Mouse (Mus musculus): ENCODE data around the gene Rora. TPM values are rescaled to one million over a fixed set of nuclear protein-coding genes. Genes with fewer than 3 reads are reported as not detected.

Rora gene
- polyA plus RNA-seq, 1 experiment from 2014 or later, result 7.5 TPM

- TF ChIP-seq EP300 (optimal IDR thresholded peaks at IDR 0.05) (no peak), CTCF (IDR thresholded peaks at IDR 0.05; ENCODE audit: low read depth) (no peak)
- no peak for ATAC-seq (ENCODE audit: low FRiP score, low TSS enrichment)
- WGBS, result 80% methylated on average over 6 of the region's 6 CpGs
- no peak for DNase-seq (ENCODE audit: low spot score)
- Histone ChIP-seq H3K4me3 (ENCODE audit: low read depth, low read length) (no peak overlapping the region), H3K9me3 (ENCODE audit: control insufficient read depth, low read length) (no peaks in the 10 kb centered on the region), H3K27me3 (ENCODE audit: control insufficient read depth, insufficient read depth, low read length) (no peaks in the 10 kb centered on the region), H3K4me2 (replicated peaks; ENCODE audit: low read depth) (no peak overlapping the region), H3K9ac (ENCODE audit: low read length) (no peak overlapping the region), H3K36me3 (ENCODE audit: control insufficient read depth, insufficient read depth, low read length) (no peaks in the 10 kb centered on the region), H3K4me1 (replicated peaks; ENCODE audit: control insufficient read depth, insufficient read depth) (no peaks in the 10 kb centered on the region), H3K27ac (replicated peaks) (no peak overlapping the region)
Measured at GRCm38 (mm10) chr9:69347796-69348195, 694.2 kb downstream of the Rora start.

- no peaks in the 10 kb centered on the region for H3K36me3 ChIP-seq (ENCODE audit: control insufficient read depth, insufficient read depth, low read length)
- H3K9ac ChIP-seq (ENCODE audit: low read length), result no peak overlapping the region
- no peak overlapping the region for H3K4me3 ChIP-seq (ENCODE audit: low read depth, low read length)
- no peaks in the 10 kb centered on the region for H3K9me3 ChIP-seq (ENCODE audit: control insufficient read depth, low read length)
- no peak overlapping the region for H3K4me2 ChIP-seq (replicated peaks; ENCODE audit: low read depth)
- no peaks in the 10 kb centered on the region for H3K27me3 ChIP-seq (ENCODE audit: control insufficient read depth, insufficient read depth, low read length)
- no peak for ATAC-seq (ENCODE audit: low FRiP score, low TSS enrichment)
- no peak overlapping the region for H3K27ac ChIP-seq (replicated peaks)
- no peak for TF ChIP-seq EP300 (optimal IDR thresholded peaks at IDR 0.05)
- no peak for TF ChIP-seq CTCF (IDR thresholded peaks at IDR 0.05; ENCODE audit: low read depth)
- 83% methylated on average over 2 of the region's 2 CpGs for WGBS
- no peak for DNase-seq (ENCODE audit: low spot score)
- no peaks in the 10 kb centered on the region for H3K4me1 ChIP-seq (replicated peaks; ENCODE audit: control insufficient read depth, insufficient read depth)
Measured at GRCm38 (mm10) chr9:69349537-69349936, 696.0 kb downstream of the Rora start.

- no peak for DNase-seq (ENCODE audit: low spot score)
- ATAC-seq (ENCODE audit: low FRiP score, low TSS enrichment), result no peak
- 76% methylated on average over 6 of the region's 6 CpGs for WGBS
Measured at GRCm38 (mm10) chr9:69354228-69354627, 700.6 kb downstream of the Rora start.

GRCm38 (mm10) chr9:69357834-69358233 lies 704.2 kb downstream of the Rora start:
- H3K4me1 ChIP-seq (replicated peaks; ENCODE audit: control insufficient read depth, insufficient read depth), result no peaks in the 10 kb centered on the region
- H3K9ac ChIP-seq (ENCODE audit: low read length), result no peak overlapping the region
- DNase-seq (ENCODE audit: low spot score) (peak; percentile 53), ATAC-seq (ENCODE audit: low FRiP score, low TSS enrichment) (no peak; the same call in 1 of the 2 replicates)
- no peak overlapping the region for H3K27ac ChIP-seq (replicated peaks)
- H3K36me3 ChIP-seq (ENCODE audit: control insufficient read depth, insufficient read depth, low read length), result no peaks in the 10 kb centered on the region
- no peaks in the 10 kb centered on the region for H3K9me3 ChIP-seq (ENCODE audit: control insufficient read depth, low read length)
- WGBS, result 27% methylated on average over 3 of the region's 3 CpGs
- TF ChIP-seq EP300 (optimal IDR thresholded peaks at IDR 0.05) (no peak), CTCF (IDR thresholded peaks at IDR 0.05; ENCODE audit: low read depth) (peak; percentile 95)
- no peaks in the 10 kb centered on the region for H3K27me3 ChIP-seq (ENCODE audit: control insufficient read depth, insufficient read depth, low read length)
- no peak overlapping the region for H3K4me3 ChIP-seq (ENCODE audit: low read depth, low read length)
- no peak overlapping the region for H3K4me2 ChIP-seq (replicated peaks; ENCODE audit: low read depth)

More at GRCm38 (mm10) chr9:69354228-69354627, 700.6 kb downstream of the Rora start:
- Histone ChIP-seq H3K4me1 (replicated peaks; ENCODE audit: control insufficient read depth, insufficient read depth) (no peaks in the 10 kb centered on the region), H3K9ac (ENCODE audit: low read length) (no peak overlapping the region), H3K4me3 (ENCODE audit: low read depth, low read length) (no peak overlapping the region), H3K27ac (replicated peaks) (no peak overlapping the region), H3K27me3 (ENCODE audit: control insufficient read depth, insufficient read depth, low read length) (no peaks in the 10 kb centered on the region), H3K4me2 (replicated peaks; ENCODE audit: low read depth) (no peak overlapping the region), H3K9me3 (ENCODE audit: control insufficient read depth, low read length) (no peaks in the 10 kb centered on the region), H3K36me3 (ENCODE audit: control insufficient read depth, insufficient read depth, low read length) (no peaks in the 10 kb centered on the region)
- TF ChIP-seq EP300 (optimal IDR thresholded peaks at IDR 0.05), result no peak
- no peak for TF ChIP-seq CTCF (IDR thresholded peaks at IDR 0.05; ENCODE audit: low read depth)

GRCm38 (mm10) chr9:69358797-69359196 lies 705.2 kb downstream of the Rora start:
- H3K9me3 ChIP-seq (ENCODE audit: control insufficient read depth, low read length), result no peaks in the 10 kb centered on the region
- ATAC-seq (ENCODE audit: low FRiP score, low TSS enrichment), result no peak
- WGBS, result 70% methylated on average over 6 of the region's 6 CpGs
- H3K4me1 ChIP-seq (replicated peaks; ENCODE audit: control insufficient read depth, insufficient read depth), result no peaks in the 10 kb centered on the region
- no peak overlapping the region for H3K4me2 ChIP-seq (replicated peaks; ENCODE audit: low read depth)
- H3K27me3 ChIP-seq (ENCODE audit: control insufficient read depth, insufficient read depth, low read length), result no peaks in the 10 kb centered on the region
- no peak overlapping the region for H3K9ac ChIP-seq (ENCODE audit: low read length)
- DNase-seq (ENCODE audit: low spot score), result no peak
- TF ChIP-seq CTCF (IDR thresholded peaks at IDR 0.05; ENCODE audit: low read depth), result no peak
- TF ChIP-seq EP300 (optimal IDR thresholded peaks at IDR 0.05), result no peak
- H3K36me3 ChIP-seq (ENCODE audit: control insufficient read depth, insufficient read depth, low read length), result no peaks in the 10 kb centered on the region
- H3K4me3 ChIP-seq (ENCODE audit: low read depth, low read length), result no peak overlapping the region
- H3K27ac ChIP-seq (replicated peaks), result no peak overlapping the region

- Histone ChIP-seq H3K36me3 (ENCODE audit: control insufficient read depth, insufficient read depth, low read length) (no peaks in the 10 kb centered on the region), H3K9me3 (ENCODE audit: control insufficient read depth, low read length) (no peaks in the 10 kb centered on the region), H3K4me3 (ENCODE audit: low read depth, low read length) (no peak overlapping the region), H3K4me2 (replicated peaks; ENCODE audit: low read depth) (no peak overlapping the region), H3K4me1 (replicated peaks; ENCODE audit: control insufficient read depth, insufficient read depth) (no peaks in the 10 kb centered on the region), H3K27ac (replicated peaks) (no peak overlapping the region), H3K27me3 (ENCODE audit: control insufficient read depth, insufficient read depth, low read length) (no peaks in the 10 kb centered on the region), H3K9ac (ENCODE audit: low read length) (no peak overlapping the region)
- TF ChIP-seq CTCF (IDR thresholded peaks at IDR 0.05; ENCODE audit: low read depth) (no peak), EP300 (optimal IDR thresholded peaks at IDR 0.05) (no peak)
- DNase-seq (ENCODE audit: low spot score), result no peak
- WGBS, result 79% methylated on average over 8 of the region's 8 CpGs
- no peak for ATAC-seq (ENCODE audit: low FRiP score, low TSS enrichment)
Measured at GRCm38 (mm10) chr9:69361951-69362445, 708.4 kb downstream of the Rora start.

All from stomach, postnatal 0 days (tissue).